Mouse (Mus musculus) kidney, adult 2 months (tissue): ENCODE measurements at regions not wholly inside any gene's neighbourhood (a gene's known extent, or its start where the extent isn't known, plus 50 kb on each side); places are given as distances from the start of the nearest gene placed in this dataset.

Experiments used
- DNase-seq: peaks from one replicate; pipeline ENCODE4 v3.0.0; 2021
- H3K27ac ChIP-seq: fragments of 200-500 bp; 2 replicates; pipeline ENCODE4 v1.5.1; 2012; ENCODE audit warnings: low read depth, low read length, control low read depth, inconsistent platforms; ENCODE audit not compliant: insufficient read depth
- H3K27me3 ChIP-seq: fragments of 200-500 bp; replicated peaks from 2 replicates; pipeline ENCODE4 v1.6.1; 2012; ENCODE audit warnings: mild to moderate bottlenecking, moderate library complexity, low read length, inconsistent platforms; ENCODE audit not compliant: control insufficient read depth, insufficient read depth
- H3K36me3 ChIP-seq: fragments of 200-500 bp; 2 replicates; pipeline ENCODE4 v1.6.1; 2012; ENCODE audit warnings: mild to moderate bottlenecking, moderate library complexity, low read length, inconsistent platforms; ENCODE audit not compliant: control insufficient read depth, insufficient read depth
- H3K4me1 ChIP-seq: fragments of 200-500 bp; 2 replicates; pipeline ENCODE4 v1.6.1; 2011; ENCODE audit warnings: low read length; ENCODE audit not compliant: control insufficient read depth, insufficient read depth
- H3K4me3 ChIP-seq: fragments of 200-500 bp; 2 replicates; pipeline ENCODE4 v1.5.1; 2011; ENCODE audit warnings: mild to moderate bottlenecking, low read depth, low read length, control low read depth; ENCODE audit not compliant: insufficient read depth
- CTCF ChIP-seq: fragments of 200-500 bp; conservative IDR thresholded peaks from 2 replicates; pipeline ENCODE4 v1.5.1; 2011; ENCODE audit warnings: low read depth, mild to moderate bottlenecking, control low read depth, low read length, moderate library complexity, mixed read lengths; ENCODE audit not compliant: insufficient read depth, insufficient read length
- POLR2A ChIP-seq: fragments of 200-500 bp; IDR thresholded peaks from one replicate; pipeline ENCODE4 v1.6.1; 2011; ENCODE audit warnings: low read depth, low read length, control low read depth
- WGBS: fragments of 180-500 bp; shearing (Covaris S2); methylation state at CpG from one replicate; pipeline ENCODE4 v1.1.7; 2018; 5-methylcytosine and 5-hydroxymethylcytosine counted together

GRCm38 (mm10) chr9:43917467-43917866 lies 125.7 kb upstream of the Thy1 start:
- no peaks in the 10 kb centered on the region for H3K4me1 ChIP-seq
- H3K36me3 ChIP-seq = no peaks in the 10 kb centered on the region
- H3K4me3 ChIP-seq = no peak overlapping the region
- no peaks in the 10 kb centered on the region for H3K27me3 ChIP-seq
- DNase-seq = no peak
- TF ChIP-seq CTCF (no peak), POLR2A (no peak)
- no peak overlapping the region for H3K27ac ChIP-seq
- 32% methylated on average over 10 of the region's 10 CpGs for WGBS

- TF ChIP-seq CTCF = no peak
- no peak for TF ChIP-seq POLR2A
Measured at GRCm38 (mm10) chr9:43919010-43919409, 124.2 kb upstream of the Thy1 start.

GRCm38 (mm10) chr9:43920053-43920754 lies 123.0 kb upstream of the Thy1 start:
- Histone ChIP-seq H3K27me3 (no peaks in the 10 kb centered on the region), H3K4me1 (no peaks in the 10 kb centered on the region), H3K4me3 (no peak overlapping the region), H3K36me3 (no peaks in the 10 kb centered on the region), H3K27ac (no peak overlapping the region)
- WGBS = 8% methylated on average over 24 of the region's 24 CpGs
- TF ChIP-seq CTCF (peak; percentile 74), POLR2A (no peak)
- peak; percentile 77 for DNase-seq

More at GRCm38 (mm10) chr9:43919010-43919409, 124.2 kb upstream of the Thy1 start:
- H3K27ac ChIP-seq = no peak overlapping the region
- no peak for DNase-seq
- H3K4me3 ChIP-seq = no peak overlapping the region
- H3K36me3 ChIP-seq = no peaks in the 10 kb centered on the region
- 76% methylated on average over 17 of the region's 17 CpGs for WGBS
- H3K4me1 ChIP-seq = no peaks in the 10 kb centered on the region
- no peaks in the 10 kb centered on the region for H3K27me3 ChIP-seq

- Histone ChIP-seq H3K27me3 (no peaks in the 10 kb centered on the region), H3K36me3 (no peaks in the 10 kb centered on the region), H3K27ac (no peak overlapping the region), H3K4me1 (no peaks in the 10 kb centered on the region), H3K4me3 (no peak overlapping the region)
- WGBS = 58% methylated on average over 6 of the region's 6 CpGs
- DNase-seq = no peak
- TF ChIP-seq POLR2A (no peak), CTCF (no peak)
Measured at GRCm38 (mm10) chr9:43922231-43922630, 121.0 kb upstream of the Thy1 start.

GRCm38 (mm10) chr9:43923088-43923487 lies 120.1 kb upstream of the Thy1 start:
- no peak for DNase-seq
- no peaks in the 10 kb centered on the region for H3K27me3 ChIP-seq
- no peaks in the 10 kb centered on the region for H3K4me1 ChIP-seq
- H3K4me3 ChIP-seq = no peak overlapping the region
- H3K36me3 ChIP-seq = no peaks in the 10 kb centered on the region
- WGBS = 9% methylated on average over 4 of the region's 4 CpGs
- TF ChIP-seq CTCF = no peak
- TF ChIP-seq POLR2A = no peak
- H3K27ac ChIP-seq = no peak overlapping the region

GRCm38 (mm10) chr9:43924795-43925194 lies 118.4 kb upstream of the Thy1 start:
- Histone ChIP-seq H3K27me3 (no peaks in the 10 kb centered on the region), H3K27ac (no peak overlapping the region), H3K36me3 (no peaks in the 10 kb centered on the region), H3K4me1 (no peaks in the 10 kb centered on the region), H3K4me3 (no peak overlapping the region)
- TF ChIP-seq POLR2A = no peak
- peak; percentile 36 for TF ChIP-seq CTCF
- 35% methylated on average over 15 of the region's 15 CpGs for WGBS
- no peak for DNase-seq

- 15% methylated on average over 7 of the region's 7 CpGs for WGBS
- Histone ChIP-seq H3K27me3 (no peaks in the 10 kb centered on the region), H3K4me3 (no peak overlapping the region), H3K36me3 (no peaks in the 10 kb centered on the region), H3K27ac (no peak overlapping the region), H3K4me1 (0 out of 2 replicates have a peak, but pooled peaks cover 1% of the 10 kb centered on the region)
- peak; percentile 52 for DNase-seq
- no peak for TF ChIP-seq CTCF
- TF ChIP-seq POLR2A = no peak
Measured at GRCm38 (mm10) chr9:43929312-43930036, 113.7 kb upstream of the Thy1 start.
